Mouse (Mus musculus) stomach, embryonic 14.5 days (tissue): Measurements from ENCODE around the gene Jaml. TPM values are rescaled to one million over a fixed set of nuclear protein-coding genes. Genes with fewer than 3 reads are reported as not detected.
"Not testable (repeated sequence)": the region's sequence is repeated elsewhere in the genome, so short reads cannot be mapped to it uniquely, and the experiment has no call there.

Source experiments
- ATAC-seq: fragments of 200-750 bp; cut with Nextera tagmentation; 2 replicates; pipeline ENCODE4 v1.8.0; 2017; ENCODE audit warnings: low read depth, moderate TSS enrichment; ENCODE audit not compliant: insufficient number of reproducible peaks, insufficient read depth, low FRiP score
- H3K27ac ChIP-seq: fragments of 300-500 bp; sonication (generic); 2 replicates; pipeline ENCODE4 v1.5.1; 2014; ENCODE audit warnings: mild to moderate bottlenecking, low read length, moderate library complexity, mixed read lengths
- H3K27me3 ChIP-seq: fragments of 300-500 bp; sonication (generic); 2 replicates; pipeline ENCODE4 v1.6.1; 2014; ENCODE audit warnings: low read length, control low read depth, mixed read lengths; ENCODE audit not compliant: control insufficient read depth, insufficient read depth
- H3K36me3 ChIP-seq: fragments of 300-500 bp; sonication (generic); 2 replicates; pipeline ENCODE4 v1.6.1; 2014; ENCODE audit warnings: mild to moderate bottlenecking, control low read depth, low read length, moderate library complexity, mixed read lengths; ENCODE audit not compliant: control insufficient read depth, insufficient read depth
- H3K4me1 ChIP-seq: fragments of 300-500 bp; sonication (generic); 2 replicates; pipeline ENCODE4 v1.6.1; 2014; ENCODE audit warnings: low read length, control low read depth, mixed read lengths; ENCODE audit not compliant: control insufficient read depth, insufficient read depth
- H3K4me2 ChIP-seq: fragments of 300-500 bp; sonication (generic); replicated peaks from 2 replicates; pipeline ENCODE4 v1.6.1; 2014; ENCODE audit warnings: low read depth, low read length, control low read depth
- H3K4me3 ChIP-seq: fragments of 300-500 bp; sonication (generic); 2 replicates; pipeline ENCODE4 v1.5.1; 2014; ENCODE audit warnings: low read depth, low read length, control low read depth
- H3K9ac ChIP-seq: fragments of 300-500 bp; sonication (generic); replicated peaks from 2 replicates; pipeline ENCODE4 v1.6.1; 2014; ENCODE audit warnings: low read depth, mild to moderate bottlenecking, control low read depth, low read length, moderate library complexity, mixed read lengths
- H3K9me3 ChIP-seq: fragments of 300-500 bp; sonication (generic); 2 replicates; pipeline ENCODE4 v1.6.1; 2016; ENCODE audit warnings: low read depth, low read length, control low read depth; ENCODE audit not compliant: control insufficient read depth
- WGBS: fragments of 180-500 bp; shearing (Covaris S2); extraction: QIAGEN DNeasy Blood & Tissue Kit; methylation state at CpG from one replicate; pipeline ENCODE4 v1.1.7; 2014; 5-methylcytosine and 5-hydroxymethylcytosine counted together
- polyA plus RNA-seq: library from polyadenylated mRNA; unstranded; fragments of >200 nt; fragmentation: Nextera tagmentation; extraction: Ambion mirVana; gene quantifications from 2 replicates; pipeline ENCODE4 v1.2.1, GENCODE M21; 2014

The Jaml gene
- 2.8 and 4.2 TPM in 2 replicates for polyA plus RNA-seq

DNA sequence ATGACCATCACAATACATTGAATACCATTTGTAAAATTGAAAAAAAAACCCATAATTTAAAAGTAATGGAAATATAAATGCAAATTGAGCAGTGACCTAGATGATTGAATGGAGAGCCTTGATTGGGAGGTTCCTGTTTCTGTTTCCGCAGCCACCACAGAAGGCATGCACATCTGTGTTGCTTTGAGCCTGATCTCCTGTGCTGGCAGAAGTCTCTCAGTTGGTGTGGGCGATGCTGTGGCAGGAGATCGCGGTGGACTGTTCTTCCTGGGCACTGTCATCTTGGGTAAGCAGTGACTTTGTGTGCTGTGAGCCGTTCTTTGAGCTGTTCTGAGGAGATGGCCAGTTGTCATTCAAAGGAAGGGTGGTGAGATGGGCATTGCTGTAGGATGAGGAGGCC, at the start of gene Jaml:
Gene Jaml, plus strand, starts transcription at position 173 of the 400 bp plus-strand sequence.
- no peaks in the 10 kb centered on the region for H3K36me3 ChIP-seq
- H3K4me2 ChIP-seq = no peak within 1 kb of the TSS
- no peak for ATAC-seq
- no peak within 1 kb of the TSS for H3K4me3 ChIP-seq
- H3K27ac ChIP-seq = no peak within 1 kb of the TSS
- no peaks in the 10 kb centered on the region for H3K9me3 ChIP-seq
- no peaks in the 10 kb centered on the region for H3K4me1 ChIP-seq
- H3K9ac ChIP-seq = no peak within 1 kb of the TSS
- H3K27me3 ChIP-seq = no peaks in the 10 kb centered on the region
- WGBS = 87% methylated on average over 5 of the region's 5 CpGs

- Histone ChIP-seq H3K27me3 (no peaks in the 10 kb centered on the region), H3K27ac (no peak overlapping the region), H3K4me1 (no peaks in the 10 kb centered on the region), H3K9me3 (no peaks in the 10 kb centered on the region), H3K4me2 (no peak overlapping the region), H3K4me3 (no peak overlapping the region), H3K9ac (no peak overlapping the region), H3K36me3 (no peaks in the 10 kb centered on the region)
- ATAC-seq = no peak
- 62% methylated on average over 6 of the region's 6 CpGs for WGBS
Observed at GRCm38 (mm10) chr9:45030341-45030740, 48.6 kb upstream of the Jaml start.

- 55% methylated on average over 2 of the region's 2 CpGs for WGBS
- no peak overlapping the region for H3K9ac ChIP-seq
- no peaks in the 10 kb centered on the region for H3K27me3 ChIP-seq
- H3K36me3 ChIP-seq = no peaks in the 10 kb centered on the region
- H3K27ac ChIP-seq = no peak overlapping the region
- H3K4me1 ChIP-seq = no peaks in the 10 kb centered on the region
- no peak overlapping the region for H3K4me2 ChIP-seq
- no peak overlapping the region for H3K4me3 ChIP-seq
- no peak for ATAC-seq
- H3K9me3 ChIP-seq = no peaks in the 10 kb centered on the region
Observed at GRCm38 (mm10) chr9:45032261-45032660, 46.7 kb upstream of the Jaml start.

GRCm38 (mm10) chr9:45034526-45034925, 44.5 kb upstream of the Jaml start:
- Histone ChIP-seq H3K9ac (no peak overlapping the region), H3K4me2 (no peak overlapping the region), H3K9me3 (no peaks in the 10 kb centered on the region), H3K4me3 (no peak overlapping the region), H3K27ac (no peak overlapping the region), H3K36me3 (no peaks in the 10 kb centered on the region), H3K4me1 (no peaks in the 10 kb centered on the region), H3K27me3 (no peaks in the 10 kb centered on the region)
- no peak for ATAC-seq
- 84% methylated on average over 3 of the region's 3 CpGs for WGBS

GRCm38 (mm10) chr9:45037803-45038202, 41.2 kb upstream of the Jaml start:
- not testable (repeated sequence) for H3K27ac ChIP-seq, H3K9me3 ChIP-seq, ATAC-seq, H3K4me1 ChIP-seq, H3K4me2 ChIP-seq, H3K4me3 ChIP-seq, H3K27me3 ChIP-seq, H3K9ac ChIP-seq, H3K36me3 ChIP-seq
- WGBS = 85% methylated on average over 1 of the region's 1 CpGs

- 0 out of 2 replicates have a peak, but pooled peaks cover 3% of the 10 kb centered on the region for H3K27me3 ChIP-seq
- no peaks in the 10 kb centered on the region for H3K36me3 ChIP-seq
- ATAC-seq = no peak
- no peak within 1 kb of the TSS for H3K9ac ChIP-seq
- WGBS = 36% methylated on average over 5 of the region's 5 CpGs
- no peak within 1 kb of the TSS for H3K4me3 ChIP-seq
- H3K4me1 ChIP-seq = peaks cover 7% of the 10 kb centered on the region; the same call in 1 of the 2 replicates
- peak within 1 kb of the TSS; percentile 33 for H3K4me2 ChIP-seq
- no peaks in the 10 kb centered on the region for H3K9me3 ChIP-seq
- no peak within 1 kb of the TSS for H3K27ac ChIP-seq
Observed at GRCm38 (mm10) chr9:45039499-45039898, 39.5 kb upstream of the Jaml start, which contains the start of gene Mpzl2. TSS of gene Mpzl2 (plus strand) at chr9:45039799.

GRCm38 (mm10) chr9:45040066-45040845, 38.7 kb upstream of the Jaml start:
- no peak overlapping the region for H3K27ac ChIP-seq
- peak overlapping the region; percentile 33 for H3K4me2 ChIP-seq
- 13% methylated on average over 14 of the region's 14 CpGs for WGBS
- peaks cover 4% of the 10 kb centered on the region; the same call in 1 of the 2 replicates for H3K36me3 ChIP-seq
- H3K9ac ChIP-seq = no peak overlapping the region
- H3K4me1 ChIP-seq = peaks cover 7% of the 10 kb centered on the region; the same call in 1 of the 2 replicates
- no peaks in the 10 kb centered on the region for H3K9me3 ChIP-seq
- H3K4me3 ChIP-seq = no peak overlapping the region
- 0 out of 2 replicates have a peak, but pooled peaks cover 3% of the 10 kb centered on the region for H3K27me3 ChIP-seq
- ATAC-seq = no peak

- peaks cover 7% of the 10 kb centered on the region; the same call in 1 of the 2 replicates for H3K4me1 ChIP-seq
- H3K27me3 ChIP-seq = 0 out of 2 replicates have a peak, but pooled peaks cover 3% of the 10 kb centered on the region
- H3K4me2 ChIP-seq = 0 out of 2 replicates have a peak overlapping the region, but pooled peaks have one; percentile 33
- H3K9ac ChIP-seq = no peak overlapping the region
- no peak overlapping the region for H3K4me3 ChIP-seq
- peaks cover 4% of the 10 kb centered on the region; the same call in 1 of the 2 replicates for H3K36me3 ChIP-seq
- peak overlapping the region; percentile 49 for H3K27ac ChIP-seq
- no peak for ATAC-seq
- no peaks in the 10 kb centered on the region for H3K9me3 ChIP-seq
- WGBS = 35% methylated on average over 17 of the region's 17 CpGs
Observed at GRCm38 (mm10) chr9:45041131-45041838, 37.7 kb upstream of the Jaml start.
